Mouse (Mus musculus): ENCODE results near the gene Rtf1. TPM values are rescaled to one million over a fixed set of nuclear protein-coding genes. Genes with fewer than 3 reads are reported as not detected.

The Rtf1 gene
- polyA plus RNA-seq, 1 experiment = 17.4 TPM

Other genes starting within 250 kb of the Rtf1 start
- gene Ino80, start 197.4 kb upstream of the Rtf1 start, polyA plus RNA-seq (2012; rRNA removed) = 11.1 and 13.1 TPM in 2 replicates
- 3.1 TPM in 2 replicates for gene Exd1, start 127.4 kb upstream of the Rtf1 start, polyA plus RNA-seq (2012; rRNA removed)
- 133 and 134 TPM in 2 replicates for gene Chp1, start 127.4 kb upstream of the Rtf1 start, polyA plus RNA-seq (2012; rRNA removed)
- gene Nusap1, start 56.8 kb upstream of the Rtf1 start, polyA plus RNA-seq (2012; rRNA removed) = 1.6 TPM in 2 replicates
- 2.5 and 3.6 TPM in 2 replicates for gene Oip5, start 56.6 kb upstream of the Rtf1 start, polyA plus RNA-seq (2012; rRNA removed)
- 18.4 and 20.0 TPM in 2 replicates for gene Ndufaf1, start 12.2 kb upstream of the Rtf1 start, polyA plus RNA-seq (2012; rRNA removed)
- gene Itpka, start 67.3 kb downstream of the Rtf1 start, polyA plus RNA-seq (2012; rRNA removed) = 0.55 and 0.75 TPM in 2 replicates
- 0.19 and 0.34 TPM in 2 replicates for gene Ltk, start 85.4 kb downstream of the Rtf1 start, polyA plus RNA-seq (2012; rRNA removed)
- 12.0 and 13.7 TPM in 2 replicates for gene Rpap1, start 112.5 kb downstream of the Rtf1 start, polyA plus RNA-seq (2012; rRNA removed)
- 30.0 and 38.1 TPM in 2 replicates for gene Tyro3, start 122.7 kb downstream of the Rtf1 start, polyA plus RNA-seq (2012; rRNA removed)
- gene Mga, start 222.2 kb downstream of the Rtf1 start, polyA plus RNA-seq (2012; rRNA removed) = 12.9 and 15.1 TPM in 2 replicates